ENCODE assay signal across 18 mouse cellular contexts in the genomic region with DNA sequence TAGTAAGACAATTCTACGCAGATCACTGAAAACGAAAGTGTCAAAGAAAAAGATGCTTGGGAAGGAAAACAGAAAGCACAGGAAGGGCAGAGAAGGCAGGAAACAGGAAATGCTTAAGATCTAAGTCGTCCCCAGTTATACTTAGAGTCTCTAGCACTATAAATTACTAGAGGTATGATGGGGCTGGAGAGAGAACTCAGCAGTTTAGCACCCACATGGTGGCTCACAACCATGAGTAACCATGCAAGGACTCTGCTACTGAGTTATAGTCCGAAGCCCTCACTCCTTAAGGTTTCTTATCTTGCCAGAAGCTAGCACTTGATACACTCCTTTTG. TPM values are rescaled to one million over a fixed set of nuclear protein-coding genes. Genes with fewer than 3 reads are reported as not detected.
DNase-seq lines count a peak whose midpoint lies in the region; ATAC-seq and TF ChIP-seq lines count a peak whose summit lies in the region.
"Had no signal": no experiment of that assay in that cellular context is flagged by ENCODE, and none has a peak within 500 bp of the region (broad histone marks: within the 10 kb centered on the region; RNA-seq: fewer than 3 reads in every experiment).

No protein-coding gene starts in this region.

- 55% methylated on average over 4 of the region's 4 CpGs for WGBS in heart, embryonic 15.5 days
- 26% methylated on average over 4 of the region's 4 CpGs for WGBS in thymus, adult 2 months
- WGBS in midbrain, embryonic 16.5 days: 76% methylated on average over 4 of the region's 4 CpGs
- WGBS in hindbrain, embryonic 13.5 days: 82% methylated on average over 4 of the region's 4 CpGs

- 0 out of 2 replicates have a peak overlapping the region, but pooled peaks have one; percentile 10 for H3K27ac ChIP-seq in heart, embryonic 15.5 days
- peak overlapping the region; percentile 82 for H3K27ac ChIP-seq in thymus, adult 2 months (ENCODE audit: control insufficient read depth, insufficient read depth, low read length)
- no peak overlapping the region for H3K27ac ChIP-seq in midbrain, embryonic 16.5 days (ENCODE audit: low read length)
- no peak overlapping the region for H3K27ac ChIP-seq in hindbrain, embryonic 13.5 days
- H3K27ac ChIP-seq: intestine, embryonic 15.5 days; limb, embryonic 13.5 days; midbrain, embryonic 10.5 days had no signal

- DNase-seq in heart, postnatal 25 days (ENCODE audit: low spot score): no peak
- no peak for DNase-seq in thymus, adult 2 months
- no peak for DNase-seq in thymus, postnatal 25 days
- DNase-seq in induced T-regulatory cell, adult 2 months (ENCODE audit: low read depth): peak; percentile 78
- peak; percentile 52 for DNase-seq in testis, postnatal 14 days (ENCODE audit: low spot score)
- DNase-seq: adrenal gland, postnatal 14 days; cerebellum, adult 9-11 months; right cerebral cortex, adult 18-20 months; spleen, adult 18-20 months had no signal

- no peaks in the 10 kb centered on the region for H3K27me3 ChIP-seq in heart, embryonic 15.5 days
- H3K27me3 ChIP-seq in thymus, adult 2 months (ENCODE audit: control insufficient read depth, insufficient read depth, low read length): no peaks in the 10 kb centered on the region
- no peaks in the 10 kb centered on the region for H3K27me3 ChIP-seq in midbrain, embryonic 16.5 days (ENCODE audit: control insufficient read depth, insufficient read depth, low read depth, low read length)
- H3K27me3 ChIP-seq in hindbrain, embryonic 13.5 days: no peaks in the 10 kb centered on the region
- H3K27me3 ChIP-seq: intestine, embryonic 15.5 days; limb, embryonic 13.5 days had no signal

- H3K9ac ChIP-seq in heart, embryonic 15.5 days: no peak overlapping the region
- H3K9ac ChIP-seq in midbrain, embryonic 16.5 days (ENCODE audit: low read depth, low read length): no peak overlapping the region
- H3K9ac ChIP-seq in hindbrain, embryonic 13.5 days: no peak overlapping the region
- H3K9ac ChIP-seq: intestine, embryonic 15.5 days; limb, embryonic 13.5 days had no signal

- intact Hi-C loops in heart, postnatal 25 days (cut with DNase I): no loop called here

- no peak for ATAC-seq in heart, embryonic 15.5 days (replicated peaks; ENCODE audit: insufficient number of reproducible peaks, insufficient read depth, low FRiP score, low read depth)
- no peak for ATAC-seq in midbrain, embryonic 16.5 days
- ATAC-seq in hindbrain, embryonic 13.5 days (ENCODE audit: low FRiP score): no peak
- ATAC-seq: forebrain, embryonic 16.5 days; intestine, embryonic 15.5 days had no signal

- no peak for TF ChIP-seq POLR2A in thymus, adult 2 months (IDR thresholded peaks at IDR 0.05; ENCODE audit: control insufficient read depth, extremely low read depth, insufficient read depth, low read length, poor library complexity)

- H3K36me3 ChIP-seq in heart, embryonic 15.5 days: peaks cover 36% of the 10 kb centered on the region
- H3K36me3 ChIP-seq in thymus, adult 2 months (ENCODE audit: control insufficient read depth, insufficient read depth, low read length): peaks cover 8% of the 10 kb centered on the region; the same call in 1 of the 2 replicates
- peaks cover 12% of the 10 kb centered on the region for H3K36me3 ChIP-seq in midbrain, embryonic 16.5 days (ENCODE audit: control insufficient read depth, insufficient read depth, low read length)
- peaks cover 41% of the 10 kb centered on the region for H3K36me3 ChIP-seq in hindbrain, embryonic 13.5 days

- no peak overlapping the region for H3K4me3 ChIP-seq in heart, embryonic 15.5 days
- H3K4me3 ChIP-seq in thymus, adult 2 months (ENCODE audit: control insufficient read depth, insufficient read depth, low read length): no peak overlapping the region
- H3K4me3 ChIP-seq in midbrain, embryonic 16.5 days (ENCODE audit: low read depth, low read length): no peak overlapping the region
- no peak overlapping the region for H3K4me3 ChIP-seq in hindbrain, embryonic 13.5 days
- H3K4me3 ChIP-seq: intestine, embryonic 15.5 days had no signal

- TF ChIP-seq CTCF in thymus, adult 2 months (IDR thresholded peaks at IDR 0.05; ENCODE audit: borderline replicate concordance, control insufficient read depth, extremely low read depth, insufficient read depth, low read length, poor library complexity): no peak

- H3K9me3 ChIP-seq in heart, embryonic 15.5 days (replicated peaks): no peaks in the 10 kb centered on the region
- no peaks in the 10 kb centered on the region for H3K9me3 ChIP-seq in midbrain, embryonic 16.5 days (replicated peaks; ENCODE audit: control insufficient read depth, low read length, poor library complexity, severe bottlenecking)
- no peaks in the 10 kb centered on the region for H3K9me3 ChIP-seq in hindbrain, embryonic 13.5 days
- H3K9me3 ChIP-seq: G1E; intestine, embryonic 15.5 days; limb, embryonic 13.5 days; midbrain, embryonic 10.5 days had no signal

- H3K4me1 ChIP-seq in heart, embryonic 15.5 days (replicated peaks): peaks cover 55% of the 10 kb centered on the region
- H3K4me1 ChIP-seq in thymus, adult 2 months (replicated peaks; ENCODE audit: control insufficient read depth, insufficient read depth, low read length): peaks cover 35% of the 10 kb centered on the region
- peaks cover 34% of the 10 kb centered on the region for H3K4me1 ChIP-seq in midbrain, embryonic 16.5 days (ENCODE audit: control insufficient read depth, insufficient read depth, low read length)
- H3K4me1 ChIP-seq in hindbrain, embryonic 13.5 days (replicated peaks): peaks cover 54% of the 10 kb centered on the region

- no peak overlapping the region for H3K4me2 ChIP-seq in heart, embryonic 15.5 days
- no peak overlapping the region for H3K4me2 ChIP-seq in midbrain, embryonic 16.5 days (ENCODE audit: low read length)
- no peak overlapping the region for H3K4me2 ChIP-seq in hindbrain, embryonic 13.5 days
- H3K4me2 ChIP-seq: intestine, embryonic 15.5 days; limb, embryonic 13.5 days had no signal

RNA-seq across cellular contexts. Expression of a gene that starts 1.9 kb away (rescaled TPM):
- 120 and 149 TPM in 2 replicates for polyA plus RNA-seq in heart, embryonic 15.5 days (2015; fragmentation: Nextera tagmentation; extraction: Ambion mirVana)
- total RNA-seq in heart, postnatal 25 days (2021): 10 to 100 TPM; 32.7 to 33.1 TPM
- 460 and 482 TPM in 2 replicates for polyA plus RNA-seq in thymus, adult 2 months (2012; rRNA removed)
- polyA plus RNA-seq in midbrain, embryonic 16.5 days (2015; fragmentation: Nextera tagmentation; extraction: Ambion mirVana): 155 and 182 TPM in 2 replicates
- polyA plus RNA-seq in hindbrain, embryonic 13.5 days (2015; fragmentation: Nextera tagmentation; extraction: Ambion mirVana): 196 and 214 TPM in 2 replicates

RNA-seq across cellular contexts. Expression of a gene that starts 3.2 kb away (rescaled TPM):
- 0.69 and 1.3 TPM in 2 replicates for polyA plus RNA-seq in heart, embryonic 15.5 days (2015; fragmentation: Nextera tagmentation; extraction: Ambion mirVana)
- total RNA-seq in heart, postnatal 25 days (2021): 10 to 100 TPM in 1 of 2 experiments, 1 to 10 TPM in 1; 8.9 to 10.4 TPM
- polyA plus RNA-seq in thymus, adult 2 months (2012; rRNA removed): 2.9 and 3.3 TPM in 2 replicates
- 55.0 and 61.1 TPM in 2 replicates for polyA plus RNA-seq in midbrain, embryonic 16.5 days (2015; fragmentation: Nextera tagmentation; extraction: Ambion mirVana)
- 52.1 and 55.6 TPM in 2 replicates for polyA plus RNA-seq in hindbrain, embryonic 13.5 days (2015; fragmentation: Nextera tagmentation; extraction: Ambion mirVana)
- total RNA-seq: hematopoietic stem cell, adult 5-6 weeks had no signal

RNA-seq across cellular contexts. Expression of a gene that starts 13.0 kb away (rescaled TPM):
- 0.34 and 0.41 TPM in 2 replicates for polyA plus RNA-seq in heart, embryonic 15.5 days (2015; fragmentation: Nextera tagmentation; extraction: Ambion mirVana)
- total RNA-seq in heart, postnatal 25 days (2021): under 1 TPM; 0.34 to 0.70 TPM
- 25.0 and 37.9 TPM in 2 replicates for polyA plus RNA-seq in thymus, adult 2 months (2012; rRNA removed)
- polyA plus RNA-seq in midbrain, embryonic 16.5 days (2015; fragmentation: Nextera tagmentation; extraction: Ambion mirVana): 0.51 and 0.64 TPM in 2 replicates
- polyA plus RNA-seq in hindbrain, embryonic 13.5 days (2015; fragmentation: Nextera tagmentation; extraction: Ambion mirVana): 0.32 and 0.84 TPM in 2 replicates
- total RNA-seq: hematopoietic stem cell, adult 5-6 weeks had no signal

RNA-seq across cellular contexts. Expression of a gene that starts 17.5 kb away (rescaled TPM):
- polyA plus RNA-seq in heart, embryonic 15.5 days (2015; fragmentation: Nextera tagmentation; extraction: Ambion mirVana): 78.1 and 90.5 TPM in 2 replicates
- 10 to 100 TPM; 63.7 to 74.0 TPM for total RNA-seq in heart, postnatal 25 days (2021)
- 622 and 685 TPM in 2 replicates for polyA plus RNA-seq in thymus, adult 2 months (2012; rRNA removed)
- 162 and 191 TPM in 2 replicates for polyA plus RNA-seq in midbrain, embryonic 16.5 days (2015; fragmentation: Nextera tagmentation; extraction: Ambion mirVana)
- 173 and 179 TPM in 2 replicates for polyA plus RNA-seq in hindbrain, embryonic 13.5 days (2015; fragmentation: Nextera tagmentation; extraction: Ambion mirVana)

RNA-seq across cellular contexts. Expression of a gene that starts 28.1 kb away (rescaled TPM):
- 1.2 and 1.3 TPM in 2 replicates for polyA plus RNA-seq in heart, embryonic 15.5 days (2015; fragmentation: Nextera tagmentation; extraction: Ambion mirVana)
- 1 to 10 TPM; 1.6 to 2.1 TPM for total RNA-seq in heart, postnatal 25 days (2021)
- polyA plus RNA-seq in thymus, adult 2 months (2012; rRNA removed): 15.7 and 106 TPM in 2 replicates
- 0.95 and 1.5 TPM in 2 replicates for polyA plus RNA-seq in midbrain, embryonic 16.5 days (2015; fragmentation: Nextera tagmentation; extraction: Ambion mirVana)
- 2.0 and 2.3 TPM in 2 replicates for polyA plus RNA-seq in hindbrain, embryonic 13.5 days (2015; fragmentation: Nextera tagmentation; extraction: Ambion mirVana)

Comparison
In these comparisons a context has a peak if more than half of its experiments do, and no peak if none do; other contexts are left out.
1. H3K27ac ChIP-seq: peak in heart, embryonic 15.5 days (single experiment) and thymus, adult 2 months (single experiment); none in midbrain, embryonic 16.5 days (single experiment) and hindbrain, embryonic 13.5 days (single experiment).
2. DNase-seq: peak in induced T-regulatory cell, adult 2 months (single experiment) and testis, postnatal 14 days (single experiment); none in heart, postnatal 25 days (single experiment), thymus, adult 2 months (single experiment) and thymus, postnatal 25 days (single experiment).
3. RNA of a gene that starts 3.2 kb away (polyA plus RNA-seq): 55.0 to 61.1 TPM in midbrain, embryonic 16.5 days and 52.1 to 55.6 TPM in hindbrain, embryonic 13.5 days; 2.9 to 3.3 TPM in thymus, adult 2 months and 0.69 to 1.3 TPM in heart, embryonic 15.5 days; every median in the first group is over 10 times any median in the second.
4. RNA of a gene that starts 13.0 kb away (polyA plus RNA-seq): 25.0 to 37.9 TPM in thymus, adult 2 months; 0.51 to 0.64 TPM in midbrain, embryonic 16.5 days, 0.34 to 0.41 TPM in heart, embryonic 15.5 days and 0.32 to 0.84 TPM in hindbrain, embryonic 13.5 days; every median in the first group is over 10 times any median in the second.